Mouse (Mus musculus) brown adipose tissue, adult 24 weeks (tissue): ENCODE measurements at regions not wholly inside any gene's neighbourhood (a gene's known extent, or its start where the extent isn't known, plus 50 kb on each side); places are given as distances from the start of the nearest gene placed in this dataset.

Experiments used
- H3K27ac ChIP-seq: fragments of 200-500 bp; replicated peaks from 2 replicates; pipeline ENCODE4 v1.5.1; 2012; ENCODE audit warnings: low read depth, mild to moderate bottlenecking, low read length
- H3K4me1 ChIP-seq: fragments of 200-500 bp; 2 replicates; pipeline ENCODE4 v1.6.1; 2012; ENCODE audit warnings: low read length, mixed read lengths; ENCODE audit not compliant: control insufficient read depth, insufficient read depth, insufficient read length
- H3K4me3 ChIP-seq: fragments of 200-500 bp; 2 replicates; pipeline ENCODE4 v1.5.1; 2012; ENCODE audit warnings: low read depth, mild to moderate bottlenecking, low read length, moderate library complexity; ENCODE audit not compliant: insufficient read depth

DNA sequence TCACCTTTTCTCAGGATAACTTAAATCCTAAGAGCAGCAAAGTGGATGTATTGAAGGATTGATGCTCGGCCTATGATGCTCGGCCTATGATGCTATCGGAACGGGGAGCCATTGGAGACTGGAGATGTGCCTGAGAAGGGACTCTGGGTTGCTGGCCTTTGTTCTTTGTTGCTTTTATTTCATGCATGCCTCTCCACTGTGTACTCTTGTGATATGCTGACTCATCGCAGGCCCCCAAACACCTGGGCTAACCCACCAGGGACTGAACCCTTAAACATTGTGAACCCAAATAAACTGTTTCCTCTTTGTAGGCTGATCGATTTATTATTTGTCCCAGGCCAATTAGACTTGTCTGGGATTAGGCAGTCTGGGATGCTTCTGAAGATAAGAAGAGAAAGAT, 61.9 kb downstream of the Pdcl3 start:
- no peak overlapping the region for H3K27ac ChIP-seq
- no peak overlapping the region for H3K4me3 ChIP-seq
- H3K4me1 ChIP-seq, result no peaks in the 10 kb centered on the region

GRCm38 (mm10) chr1:39057304-39057703, 71.9 kb downstream of the Pdcl3 start:
- no peaks in the 10 kb centered on the region for H3K4me1 ChIP-seq
- no peak overlapping the region for H3K27ac ChIP-seq
- H3K4me3 ChIP-seq, result no peak overlapping the region

GRCm38 (mm10) chr1:39062509-39062908, 77.1 kb downstream of the Pdcl3 start:
- Histone ChIP-seq H3K4me1 (peaks cover 2% of the 10 kb centered on the region; the same call in 1 of the 2 replicates), H3K4me3 (no peak overlapping the region), H3K27ac (no peak overlapping the region)

- Histone ChIP-seq H3K4me1 (peaks cover 2% of the 10 kb centered on the region; the same call in 1 of the 2 replicates), H3K4me3 (no peak overlapping the region), H3K27ac (no peak overlapping the region)
Observed at GRCm38 (mm10) chr1:39063666-39064385, 78.4 kb downstream of the Pdcl3 start.

GRCm38 (mm10) chr1:39064781-39065180, 79.4 kb downstream of the Pdcl3 start:
- H3K4me3 ChIP-seq, result no peak overlapping the region
- H3K4me1 ChIP-seq, result peaks cover 2% of the 10 kb centered on the region; the same call in 1 of the 2 replicates
- no peak overlapping the region for H3K27ac ChIP-seq

DNA sequence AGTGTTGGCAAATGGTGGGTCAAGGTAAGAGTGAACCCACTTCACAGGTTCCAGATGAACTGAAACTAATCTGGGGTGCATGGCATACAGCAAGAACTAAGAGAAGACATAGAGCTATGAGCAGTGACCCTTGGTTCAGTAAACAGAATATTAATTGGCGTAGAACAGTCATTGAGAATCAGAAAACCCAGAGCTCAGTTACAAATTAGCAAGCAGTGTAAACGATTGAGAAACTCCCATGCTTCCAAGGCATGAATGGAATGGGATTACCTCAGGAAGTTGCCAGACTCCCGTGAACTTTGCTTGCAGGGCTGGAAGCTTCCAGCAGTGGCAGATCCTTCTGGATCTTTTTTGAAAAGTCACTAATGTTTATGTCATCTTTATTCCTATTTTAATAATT, 82.5 kb downstream of the Pdcl3 start:
- Histone ChIP-seq H3K27ac (no peak overlapping the region), H3K4me3 (no peak overlapping the region), H3K4me1 (peaks cover 2% of the 10 kb centered on the region; the same call in 1 of the 2 replicates)

- Histone ChIP-seq H3K4me3 (no peak overlapping the region), H3K4me1 (no peaks in the 10 kb centered on the region), H3K27ac (no peak overlapping the region)
Observed at GRCm38 (mm10) chr1:39069086-39069655, 83.8 kb downstream of the Pdcl3 start.

- Histone ChIP-seq H3K4me3 (no peak overlapping the region), H3K27ac (no peak overlapping the region), H3K4me1 (no peaks in the 10 kb centered on the region)
Observed at GRCm38 (mm10) chr1:39069676-39070075, 84.3 kb downstream of the Pdcl3 start.

DNA sequence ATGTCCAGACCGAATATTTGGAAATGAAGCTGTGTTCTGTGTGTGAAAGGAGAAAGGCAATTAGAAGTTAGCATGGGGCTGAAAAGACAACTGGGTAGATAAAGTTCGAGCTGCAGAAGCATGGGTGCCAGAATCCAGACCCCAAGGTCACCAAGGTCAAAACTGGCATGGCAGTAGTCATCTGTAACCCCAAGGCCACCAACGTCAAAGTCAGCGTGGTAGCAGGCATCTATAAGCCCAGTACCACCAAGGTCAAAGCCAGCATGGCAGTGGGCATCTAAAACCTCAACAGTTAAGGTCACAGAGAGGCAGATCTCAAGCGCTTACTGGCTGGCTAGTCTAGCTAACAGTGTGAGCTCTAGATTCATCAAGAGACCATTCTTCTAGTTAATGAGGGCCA, 90.6 kb downstream of the Pdcl3 start:
- Histone ChIP-seq H3K27ac (no peak overlapping the region), H3K4me3 (no peak overlapping the region), H3K4me1 (no peaks in the 10 kb centered on the region)

DNA sequence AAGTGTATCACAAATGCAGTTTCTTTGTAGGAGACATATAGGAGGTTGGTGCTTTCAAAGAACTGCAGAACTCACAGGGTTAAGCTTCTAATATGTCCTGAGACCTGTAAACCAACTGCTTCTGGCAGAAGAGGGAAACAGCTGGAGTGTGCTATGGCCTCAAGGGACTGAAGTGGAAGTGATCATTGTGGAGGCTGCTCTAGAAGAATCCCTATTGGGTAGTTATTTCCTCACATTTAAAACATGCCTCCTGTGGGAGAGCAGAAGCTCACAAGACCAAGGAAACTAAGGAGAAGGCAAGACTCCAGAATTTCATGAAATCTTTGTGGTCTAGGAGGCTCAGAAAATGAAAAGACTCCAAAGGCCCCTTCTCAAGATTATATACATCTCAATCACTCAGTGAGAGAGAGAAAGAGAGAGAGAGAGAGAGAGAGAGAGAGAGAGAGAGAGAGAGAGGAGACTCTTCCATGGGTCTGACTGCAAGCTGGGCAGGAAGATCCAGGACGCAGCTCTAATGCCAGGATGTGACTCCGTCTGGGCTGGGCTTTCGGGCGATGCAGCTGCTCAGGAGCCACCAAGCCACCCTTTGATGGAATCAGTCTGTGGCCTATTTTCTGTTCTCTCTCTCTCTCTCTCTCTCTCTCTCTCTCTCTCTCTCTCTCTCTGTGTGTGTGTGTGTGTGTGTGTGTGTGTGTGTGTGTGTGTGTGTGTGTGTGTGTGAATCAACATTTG, 93.3 kb downstream of the Pdcl3 start:
- no peaks in the 10 kb centered on the region for H3K4me1 ChIP-seq
- H3K27ac ChIP-seq, result peak overlapping the region; percentile 33
- no peak overlapping the region for H3K4me3 ChIP-seq

GRCm38 (mm10) chr1:39083911-39084826, 98.8 kb downstream of the Pdcl3 start:
- Histone ChIP-seq H3K4me3 (no peak overlapping the region), H3K27ac (no peak overlapping the region), H3K4me1 (peaks cover 10% of the 10 kb centered on the region; the same call in 1 of the 2 replicates)

GRCm38 (mm10) chr1:39086273-39086672, 100.9 kb downstream of the Pdcl3 start:
- H3K27ac ChIP-seq, result no peak overlapping the region
- H3K4me3 ChIP-seq, result no peak overlapping the region
- H3K4me1 ChIP-seq, result peaks cover 10% of the 10 kb centered on the region; the same call in 1 of the 2 replicates

- Histone ChIP-seq H3K27ac (no peak overlapping the region), H3K4me1 (peaks cover 10% of the 10 kb centered on the region; the same call in 1 of the 2 replicates), H3K4me3 (no peak overlapping the region)
Observed at GRCm38 (mm10) chr1:39089875-39090274, 103.7 kb upstream of the Npas2 start.

DNA sequence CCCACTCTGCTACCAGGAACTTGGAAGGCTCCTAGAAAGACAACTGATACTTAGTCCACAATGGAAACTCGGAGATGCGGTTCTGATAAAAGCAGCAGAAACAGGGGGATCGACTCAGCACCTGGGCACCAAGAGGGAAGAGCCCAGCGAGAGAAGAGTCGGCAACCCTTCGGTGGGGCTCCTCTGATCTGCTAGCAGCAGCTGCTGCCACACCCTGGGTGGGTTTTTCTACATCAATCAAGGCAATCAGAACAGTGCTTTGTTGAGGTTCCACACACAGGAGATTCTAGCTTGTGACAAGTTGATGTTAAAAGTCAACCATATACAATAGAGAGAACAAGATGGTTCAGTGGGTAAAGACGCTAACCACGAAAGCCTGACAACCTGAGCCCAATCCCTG, 102.4 kb upstream of the Npas2 start:
- Histone ChIP-seq H3K4me1 (peaks cover 8% of the 10 kb centered on the region; the same call in 1 of the 2 replicates), H3K4me3 (no peak overlapping the region), H3K27ac (no peak overlapping the region)

GRCm38 (mm10) chr1:39091638-39092037, 101.9 kb upstream of the Npas2 start:
- H3K4me3 ChIP-seq, result no peak overlapping the region
- H3K4me1 ChIP-seq, result peaks cover 6% of the 10 kb centered on the region; the same call in 1 of the 2 replicates

More at GRCm38 (mm10) chr1:39091638-39092037, 101.9 kb upstream of the Npas2 start:
- no peak overlapping the region for H3K27ac ChIP-seq
